Mouse (Mus musculus): ENCODE results near the gene Olfr671.
"Not testable (repeated sequence)": the region's sequence is repeated elsewhere in the genome, so short reads cannot be mapped to it uniquely, and the experiment has no call there.

The Olfr671 gene

GRCm38 (mm10) chr7:104979026-104979425 lies at the start of gene Olfr671:
Olfr671 (minus strand) TSS chr7:104979126.
- no peak for DNase-seq (ENCODE audit: low spot score in 2 of 2)

- no peak for DNase-seq (ENCODE audit: low spot score in 2 of 2)
Measured at GRCm38 (mm10) chr7:105028360-105028759, 49.4 kb upstream of the Olfr671 start, which contains the start of gene Olfr675. Olfr675 (minus strand) TSS chr7:105028460.

- no peak for DNase-seq (ENCODE audit: low spot score in 2 of 2)
Measured at GRCm38 (mm10) chr7:105022530-105022929, 43.6 kb upstream of the Olfr671 start.

- DNase-seq (ENCODE audit: low spot score in 2 of 2): no peak
Measured at GRCm38 (mm10) chr7:105001929-105002328, 23.0 kb upstream of the Olfr671 start, which contains the start of gene Olfr672. Olfr672 (minus strand) TSS chr7:105002029.

GRCm38 (mm10) chr7:104972507-104972906 lies 6.4 kb downstream of the Olfr671 start:
- not testable (repeated sequence) for DNase-seq (ENCODE audit: low spot score in 2 of 2)

GRCm38 (mm10) chr7:104962520-104962919 lies 16.4 kb downstream of the Olfr671 start, which contains the start of gene Olfr670:
Olfr670 (minus strand) TSS chr7:104962620.
- no peak for DNase-seq (ENCODE audit: low spot score in 2 of 2)

- DNase-seq (ENCODE audit: low spot score in 2 of 2): not testable (repeated sequence)
Measured at GRCm38 (mm10) chr7:104950234-104950633, 28.7 kb downstream of the Olfr671 start.

- no peak for DNase-seq (ENCODE audit: low spot score in 2 of 2)
Measured at GRCm38 (mm10) chr7:104933940-104934339, 45.0 kb downstream of the Olfr671 start, which contains the start of gene Olfr669. Olfr669 (plus strand) TSS chr7:104934240.

GRCm38 (mm10) chr7:104927957-104928356 lies 51.0 kb downstream of the Olfr671 start, which contains the start of gene Olfr668:
Olfr668 (minus strand) TSS chr7:104928057.
- no peak for DNase-seq (ENCODE audit: low spot score in 2 of 2)
